Mouse (Mus musculus) C2C12 (cell line): ENCODE results near the gene Mvb12a. TPM values are rescaled to one million over a fixed set of nuclear protein-coding genes. Genes with fewer than 3 reads are reported as not detected.
A peak's percentile ranks its signal among the peaks of the same experiment; 100 is the strongest.

Experiments used
- H3K27me3 ChIP-seq: one replicate; pipeline ENCODE4 v1.6.1; 2011; ENCODE audit not compliant: control insufficient read depth, insufficient read depth, insufficient read length
- H3K36me3 ChIP-seq: one replicate; pipeline ENCODE4 v1.6.1; 2011; ENCODE audit not compliant: control insufficient read depth, insufficient read depth
- H3K4me3 ChIP-seq: one replicate; pipeline ENCODE4 v1.5.1; 2011; ENCODE audit warnings: mild to moderate bottlenecking, control low read depth; ENCODE audit not compliant: poor library complexity, insufficient read depth, severe bottlenecking
- H3K79me2 ChIP-seq: one replicate; pipeline ENCODE4 v1.6.1; 2011; ENCODE audit not compliant: control insufficient read depth, insufficient read depth
- H3K79me3 ChIP-seq: one replicate; pipeline ENCODE4 v1.6.1; 2011; ENCODE audit warnings: low read depth, control low read depth
- H3ac ChIP-seq: one replicate; pipeline ENCODE3; 2011; ENCODE audit warnings: low read depth; ENCODE audit not compliant: control insufficient read depth, insufficient read length
- CEBPB ChIP-seq: IDR thresholded peaks from one replicate; pipeline ENCODE4 v1.6.1; 2011; ENCODE audit warnings: low read depth, mild to moderate bottlenecking, control low read depth, moderate library complexity
- CTCF ChIP-seq: IDR thresholded peaks from one replicate; pipeline ENCODE4 v1.5.1; 2011; ENCODE audit not compliant: control insufficient read depth, insufficient read depth, insufficient read length
- FOSL1 ChIP-seq: IDR thresholded peaks from one replicate; pipeline ENCODE4 v1.8.0; 2011; ENCODE audit warnings: mild to moderate bottlenecking, low read length; ENCODE audit not compliant: poor library complexity, insufficient read depth, severe bottlenecking
- MAX ChIP-seq: IDR thresholded peaks from one replicate; pipeline ENCODE4 v1.6.1; 2011; ENCODE audit warnings: mild to moderate bottlenecking, control low read depth
- MYOD1 ChIP-seq: IDR thresholded peaks from one replicate; pipeline ENCODE4 v1.6.1; 2011; ENCODE audit warnings: low read depth; ENCODE audit not compliant: control insufficient read depth, insufficient read length
- MYOG ChIP-seq: IDR thresholded peaks from one replicate; pipeline ENCODE4 v1.6.1; 2011; ENCODE audit not compliant: control insufficient read depth, insufficient read length; ENCODE audit errors: extremely low read depth
- USF1 ChIP-seq: IDR thresholded peaks from one replicate; pipeline ENCODE4 v1.6.1; 2011; ENCODE audit warnings: low read depth, mild to moderate bottlenecking, control low read depth, moderate library complexity
- polyA plus RNA-seq: library from polyadenylated mRNA; unstranded; fragments of >200 nt; fragmentation: generic; extraction: Trizol; gene quantifications from one replicate; pipeline ENCODE4 v1.2.1, GENCODE M21; 2012; ENCODE audit warnings: missing spikeins

Mvb12a gene
- polyA plus RNA-seq, 1 experiment, result 70.7 TPM

DNA sequence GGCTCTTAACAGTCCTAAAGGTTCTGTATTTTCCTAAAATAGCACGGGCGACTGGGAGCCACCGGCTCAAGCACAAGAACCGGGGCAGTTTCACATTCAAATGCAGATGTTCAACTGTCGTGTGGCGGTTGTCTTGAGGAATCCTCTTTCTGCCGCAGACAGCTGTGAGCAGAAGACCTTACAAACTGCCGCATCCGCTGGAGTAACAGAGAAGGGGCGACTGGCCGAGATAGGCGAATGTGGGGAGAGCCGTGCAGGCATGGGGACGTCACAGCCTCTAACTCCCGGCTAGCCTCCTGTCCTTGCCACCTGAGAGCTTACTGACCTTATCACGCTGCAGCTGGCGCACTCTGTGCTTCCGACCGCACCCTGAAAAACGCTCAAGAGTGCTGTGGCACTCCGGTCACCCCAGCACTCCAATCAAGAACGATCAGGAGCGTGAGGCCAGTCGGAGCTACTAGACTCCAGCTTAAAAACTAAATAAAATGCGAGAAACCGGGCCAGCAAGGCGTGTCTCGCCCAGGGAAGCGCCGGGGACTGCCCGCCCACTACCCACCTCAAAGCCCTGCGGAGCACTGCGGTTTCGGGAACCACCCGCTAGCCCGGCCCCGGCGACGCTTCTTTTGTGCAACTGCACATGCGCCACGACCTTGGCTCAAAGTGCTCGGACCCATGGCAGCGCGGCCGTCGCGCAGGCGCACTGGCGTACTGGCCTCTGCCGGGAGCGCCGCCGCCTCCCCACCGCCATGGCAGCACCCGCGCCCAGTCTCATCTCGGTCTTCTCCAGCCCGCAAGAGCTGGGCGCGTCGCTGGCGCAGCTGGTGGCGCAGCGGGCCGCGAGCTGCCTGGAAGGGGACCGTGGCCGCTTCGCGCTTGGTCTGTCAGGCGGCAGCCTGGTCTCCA lies 49.0 kb downstream of the Mvb12a start, which contains the start of gene Pgls:
Pgls (plus strand) TSS at position 706 of the 903 bp plus-strand sequence.
- no peak for TF ChIP-seq MYOG
- TF ChIP-seq CTCF, result no peak
- peak; percentile 26 for TF ChIP-seq MYOD1
- no peak for TF ChIP-seq USF1
- TF ChIP-seq FOSL1, result no peak
- peak; percentile 12 for TF ChIP-seq MAX
- no peak for TF ChIP-seq CEBPB
- Histone ChIP-seq H3K79me2 (peaks cover 22% of the 10 kb centered on the region), H3K27me3 (no peaks in the 10 kb centered on the region), H3K79me3 (peaks cover 10% of the 10 kb centered on the region), H3ac (peak within 1 kb of the TSS; percentile 96), H3K4me3 (peak within 1 kb of the TSS; percentile 76), H3K36me3 (peaks cover 9% of the 10 kb centered on the region)

DNA sequence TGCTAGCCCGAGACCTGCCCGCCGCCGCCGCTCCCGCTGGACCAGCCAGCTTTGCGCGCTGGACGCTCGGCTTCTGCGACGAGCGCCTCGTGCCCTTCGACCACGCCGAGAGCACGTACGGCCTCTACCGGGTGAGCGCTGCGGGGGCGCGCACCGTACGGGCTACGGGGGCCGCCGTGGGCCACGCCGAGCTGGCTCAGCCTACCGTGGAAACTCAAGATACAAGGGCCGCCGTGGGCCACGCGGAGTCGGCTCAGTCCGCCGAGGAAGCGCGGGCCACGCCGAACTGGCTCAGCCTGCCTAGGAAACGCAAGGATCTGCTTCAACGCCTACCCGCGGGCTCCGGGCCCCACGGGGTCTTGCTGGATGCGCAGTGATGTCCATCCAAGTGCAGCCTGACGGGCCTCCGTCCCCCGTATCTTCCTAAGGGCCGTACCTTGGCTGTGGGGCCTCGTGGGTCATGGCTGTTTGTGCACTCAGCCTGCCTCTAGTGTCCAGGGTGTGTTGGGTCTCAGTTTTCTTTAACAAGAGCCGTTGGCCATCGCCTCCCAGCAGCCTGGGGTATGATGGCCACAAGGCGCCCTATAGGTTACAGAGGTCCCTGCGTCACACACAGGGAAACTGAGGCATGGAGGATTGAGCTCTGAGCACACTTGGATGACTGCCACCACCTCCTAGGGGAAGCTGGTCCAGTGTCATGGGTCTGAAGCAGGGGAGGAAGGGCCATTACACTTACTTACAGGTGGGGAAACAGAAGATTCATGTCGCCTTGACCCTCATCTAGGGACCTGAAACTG lies 49.9 kb downstream of the Mvb12a start:
- H3K36me3 ChIP-seq, result peaks cover 3% of the 10 kb centered on the region
- peak overlapping the region; percentile 76 for H3K4me3 ChIP-seq
- TF ChIP-seq USF1 (no peak), MYOD1 (no peak), CTCF (no peak), CEBPB (no peak), MYOG (no peak), MAX (no peak), FOSL1 (no peak)
- H3K79me3 ChIP-seq, result peaks cover 10% of the 10 kb centered on the region
- H3K79me2 ChIP-seq, result peaks cover 22% of the 10 kb centered on the region
- no peaks in the 10 kb centered on the region for H3K27me3 ChIP-seq
- peak overlapping the region; percentile 96 for H3ac ChIP-seq

DNA sequence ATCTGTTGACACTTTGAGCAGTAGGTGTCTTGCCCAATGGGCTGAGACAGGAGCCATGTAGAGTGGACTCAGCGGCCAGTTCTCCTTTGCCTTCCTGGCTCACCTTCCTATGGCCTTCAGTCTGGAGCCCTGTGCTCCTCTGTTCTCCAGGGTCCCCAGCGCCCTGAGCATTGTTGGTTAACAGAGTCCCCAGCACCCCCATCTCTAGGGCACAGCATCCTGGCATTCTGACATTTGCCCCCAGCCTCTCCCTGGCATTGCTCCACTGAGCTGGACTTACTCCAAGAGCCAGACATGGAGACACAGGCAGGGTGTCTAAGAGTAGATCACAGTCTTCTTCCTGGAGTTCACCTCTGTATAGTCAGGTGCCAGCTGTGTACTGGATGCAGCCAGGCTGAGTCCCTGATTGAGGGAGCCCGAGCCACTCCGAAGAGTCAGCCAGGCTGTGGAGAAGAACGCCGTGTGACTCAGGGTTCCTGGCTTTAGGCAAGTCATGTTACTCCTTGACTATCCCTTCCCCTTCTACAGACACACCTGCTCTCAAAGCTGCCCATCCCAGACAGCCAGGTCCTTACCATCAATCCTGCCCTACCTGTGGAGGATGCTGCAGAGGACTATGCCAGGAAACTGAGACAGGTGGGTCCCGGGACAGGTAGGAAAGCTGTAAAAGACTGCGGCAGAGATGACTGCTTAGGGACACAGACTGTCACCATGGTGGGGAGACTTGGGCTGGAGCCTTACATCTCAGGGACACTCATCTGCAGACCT lies 51.0 kb downstream of the Mvb12a start:
- Histone ChIP-seq H3K27me3 (no peaks in the 10 kb centered on the region), H3K36me3 (peaks cover 3% of the 10 kb centered on the region), H3ac (no peak overlapping the region), H3K79me2 (peaks cover 22% of the 10 kb centered on the region), H3K79me3 (peaks cover 10% of the 10 kb centered on the region), H3K4me3 (no peak overlapping the region)
- no peak for TF ChIP-seq MAX
- TF ChIP-seq FOSL1, result no peak
- no peak for TF ChIP-seq MYOD1
- TF ChIP-seq CTCF, result no peak
- TF ChIP-seq CEBPB, result no peak
- TF ChIP-seq USF1, result no peak
- TF ChIP-seq MYOG, result no peak

- H3K79me3 ChIP-seq, result peaks cover 10% of the 10 kb centered on the region
- peaks cover 3% of the 10 kb centered on the region for H3K36me3 ChIP-seq
- no peak overlapping the region for H3ac ChIP-seq
- H3K27me3 ChIP-seq, result no peaks in the 10 kb centered on the region
- TF ChIP-seq MAX (no peak), USF1 (no peak), MYOD1 (no peak), FOSL1 (no peak), CTCF (no peak), CEBPB (no peak), MYOG (no peak)
- H3K4me3 ChIP-seq, result no peak overlapping the region
- H3K79me2 ChIP-seq, result peaks cover 22% of the 10 kb centered on the region
These were observed 51.6 kb downstream of the Mvb12a start for GRCm38 (mm10) chr8:71594324-71594722.

DNA sequence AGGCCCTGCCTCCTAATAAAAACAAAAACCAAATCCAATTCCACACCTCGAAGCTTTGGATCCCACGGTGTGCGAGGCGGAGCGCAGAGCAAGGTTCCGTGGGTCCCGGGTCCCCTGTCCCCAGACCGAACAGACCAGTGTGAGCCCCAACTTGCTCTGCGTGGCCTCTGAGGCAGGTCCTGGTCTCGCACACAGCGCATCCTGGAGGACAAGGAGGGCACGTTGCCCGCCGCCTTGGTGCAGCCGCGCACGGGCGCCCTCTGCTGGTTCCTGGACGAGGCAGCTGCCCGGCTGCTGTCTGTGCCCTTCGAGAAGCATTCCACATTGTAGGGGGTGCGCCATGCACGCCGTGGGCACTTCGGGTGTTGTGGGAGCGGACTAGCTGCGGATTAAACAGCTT lies 53.1 kb downstream of the Mvb12a start:
- H3K79me3 ChIP-seq, result peaks cover 10% of the 10 kb centered on the region
- TF ChIP-seq MAX, result peak; percentile 16
- peak; percentile 99 for TF ChIP-seq CTCF
- no peak for TF ChIP-seq CEBPB
- TF ChIP-seq MYOG, result no peak
- TF ChIP-seq USF1, result no peak
- no peak overlapping the region for H3K4me3 ChIP-seq
- peaks cover 3% of the 10 kb centered on the region for H3K36me3 ChIP-seq
- H3ac ChIP-seq, result no peak overlapping the region
- peaks cover 22% of the 10 kb centered on the region for H3K79me2 ChIP-seq
- H3K27me3 ChIP-seq, result no peaks in the 10 kb centered on the region
